In the genomic region with DNA sequence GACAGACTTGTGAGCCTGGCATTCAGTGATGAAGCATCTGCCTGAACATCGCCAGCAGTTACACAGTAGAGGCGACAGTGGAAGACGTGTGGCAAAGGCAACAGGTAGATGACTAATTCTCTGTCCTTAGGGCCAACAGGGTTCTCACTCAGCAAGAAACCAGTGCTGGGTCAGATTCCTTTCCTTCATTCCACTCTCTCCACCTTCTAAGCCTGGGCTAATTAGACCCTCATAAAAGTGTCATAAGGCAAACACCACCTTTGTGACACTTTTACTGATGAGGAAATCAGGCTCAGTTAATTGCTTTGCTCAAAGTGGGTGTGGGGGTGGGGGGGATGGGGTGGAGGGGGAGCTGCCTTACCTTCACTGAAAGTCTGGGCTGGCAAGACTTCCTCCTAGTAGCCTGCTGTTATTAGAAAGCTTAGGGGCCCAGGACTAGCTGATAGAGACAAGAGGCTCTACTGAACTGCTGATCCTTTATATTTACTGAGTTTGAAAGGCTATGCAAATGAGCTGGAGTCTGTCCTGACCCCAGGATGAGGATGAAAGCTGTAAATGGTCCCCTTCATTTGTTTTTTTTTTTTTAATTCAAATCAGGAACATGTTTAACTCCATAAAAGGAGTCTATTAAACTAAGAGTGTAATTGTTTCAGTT, we compare ENCODE assay signal across 23 mouse cellular contexts.
DNase-seq lines count a peak whose midpoint lies in the region; ATAC-seq and TF ChIP-seq lines count a peak whose summit lies in the region.
"Had no signal": no experiment of that assay in that cellular context is flagged by ENCODE, and none has a peak within 500 bp of the region (broad histone marks: within the 10 kb centered on the region; RNA-seq: fewer than 3 reads in every experiment).

No protein-coding gene starts in this region.

- peaks cover 13% of the 10 kb centered on the region for H3K4me1 ChIP-seq in forebrain, embryonic 13.5 days
- H3K4me1 ChIP-seq in intestine, embryonic 15.5 days (replicated peaks), result peaks cover 6% of the 10 kb centered on the region; the same call in 1 of the 2 replicates
- H3K4me1 ChIP-seq: heart, embryonic 15.5 days had no signal

- DNase-seq in heart, adult 11 months, result peak; percentile 1
- no peak for DNase-seq in heart, postnatal 36 days
- peak; percentile 70 for DNase-seq in brain, embryonic 14.5 days (ENCODE audit: low read depth)
- DNase-seq in spleen, postnatal 4 days (ENCODE audit: low spot score in 2 of 2), result no peak
- DNase-seq in cerebellum, postnatal 10 days, result no peak
- DNase-seq in heart, adult 9 months (ENCODE audit: low spot score in 2 of 2), result no peak
- DNase-seq: adrenal gland, postnatal 14 days; cerebellum, adult 18-20 months; cerebellum, adult 9-11 months; gastrocnemius, postnatal 36 days; heart, adult 18-20 months; heart, postnatal 14 days; kidney, adult 18-20 months had no signal

- WGBS in forebrain, embryonic 13.5 days, result 42% methylated on average over 3 of the region's 3 CpGs
- 62% methylated on average over 3 of the region's 3 CpGs for WGBS in intestine, embryonic 15.5 days

- no peak overlapping the region for H3K9ac ChIP-seq in forebrain, embryonic 13.5 days
- H3K9ac ChIP-seq in intestine, embryonic 15.5 days, result no peak overlapping the region
- H3K9ac ChIP-seq: heart, embryonic 15.5 days; hindbrain, embryonic 14.5 days had no signal

- H3K36me3 ChIP-seq in forebrain, embryonic 13.5 days (ENCODE audit: poor library complexity, severe bottlenecking), result no peaks in the 10 kb centered on the region
- no peaks in the 10 kb centered on the region for H3K36me3 ChIP-seq in intestine, embryonic 15.5 days
- H3K36me3 ChIP-seq: embryonic facial prominence, embryonic 10.5 days; heart, embryonic 15.5 days; hindbrain, embryonic 10.5 days had no signal

- no peak for TF ChIP-seq POLR2A in brain, embryonic 14.5 days (IDR thresholded peaks at IDR 0.05; ENCODE audit: borderline replicate concordance, extremely low read depth, insufficient read depth, insufficient read length, poor library complexity, severe bottlenecking)

- H3K27ac ChIP-seq in forebrain, embryonic 13.5 days, result no peak overlapping the region
- H3K27ac ChIP-seq in intestine, embryonic 15.5 days, result no peak overlapping the region
- H3K27ac ChIP-seq: embryonic facial prominence, embryonic 10.5 days; heart, embryonic 15.5 days; hindbrain, embryonic 10.5 days; hindbrain, embryonic 14.5 days had no signal

- no peak overlapping the region for H3K4me3 ChIP-seq in forebrain, embryonic 13.5 days
- no peak overlapping the region for H3K4me3 ChIP-seq in intestine, embryonic 15.5 days (replicated peaks)
- H3K4me3 ChIP-seq: embryonic facial prominence, embryonic 10.5 days; heart, embryonic 15.5 days; hindbrain, embryonic 10.5 days had no signal

- intact Hi-C loops in heart, postnatal 36 days (cut with DNase I), result no loop called here

- TF ChIP-seq CTCF in brain, embryonic 14.5 days (IDR thresholded peaks at IDR 0.05; ENCODE audit: borderline replicate concordance, extremely low read depth, insufficient read depth, insufficient read length), result no peak

- H3K9me3 ChIP-seq in forebrain, embryonic 13.5 days (replicated peaks), result no peaks in the 10 kb centered on the region; the same call in 1 of the 2 replicates
- no peaks in the 10 kb centered on the region for H3K9me3 ChIP-seq in intestine, embryonic 15.5 days
- H3K9me3 ChIP-seq: embryonic facial prominence, embryonic 10.5 days; heart, embryonic 15.5 days; hindbrain, embryonic 10.5 days had no signal

- H3K4me2 ChIP-seq in forebrain, embryonic 13.5 days, result no peak overlapping the region
- no peak overlapping the region for H3K4me2 ChIP-seq in intestine, embryonic 15.5 days (replicated peaks)
- H3K4me2 ChIP-seq: heart, embryonic 11.5 days; heart, embryonic 15.5 days; hindbrain, embryonic 14.5 days had no signal

- peak; percentile 55; the same call in 1 of the 2 replicates for ATAC-seq in forebrain, embryonic 13.5 days
- ATAC-seq in intestine, embryonic 15.5 days, result peak; percentile 45
- ATAC-seq: activated CD4-positive, CD25-positive, alpha-beta regulatory T cell, adult 4 months; Patski had no signal

- H3K27me3 ChIP-seq in forebrain, embryonic 13.5 days, result no peaks in the 10 kb centered on the region
- no peaks in the 10 kb centered on the region for H3K27me3 ChIP-seq in intestine, embryonic 15.5 days (replicated peaks)
- H3K27me3 ChIP-seq: CH12.LX, Patski had no signal

Comparison
In these comparisons a context has a peak if more than half of its experiments do, and no peak if none do; other contexts are left out.
1. DNase-seq: peak in heart, adult 11 months (single experiment) and brain, embryonic 14.5 days (single experiment); none in heart, postnatal 36 days (0 of 2), spleen, postnatal 4 days (0 of 2), cerebellum, postnatal 10 days (0 of 2) and heart, adult 9 months (0 of 2).